Mouse (Mus musculus) cerebellum, postnatal 25 days (tissue): Measurements from ENCODE around the gene Olfm2.
"Not testable (repeated sequence)": the region's sequence is repeated elsewhere in the genome, so short reads cannot be mapped to it uniquely, and the experiment has no call there.

Experiments
- DNase-seq, 2 experiments: peaks; one replicate each; pipeline ENCODE4 v3.0.0; 2021; ENCODE audit warnings: mixed read lengths in 2 of 2

Gene Olfm2

GRCm38 (mm10) chr9:20696107-20696712, 49.9 kb downstream of the Olfm2 start:
- DNase-seq, result no peak

DNA sequence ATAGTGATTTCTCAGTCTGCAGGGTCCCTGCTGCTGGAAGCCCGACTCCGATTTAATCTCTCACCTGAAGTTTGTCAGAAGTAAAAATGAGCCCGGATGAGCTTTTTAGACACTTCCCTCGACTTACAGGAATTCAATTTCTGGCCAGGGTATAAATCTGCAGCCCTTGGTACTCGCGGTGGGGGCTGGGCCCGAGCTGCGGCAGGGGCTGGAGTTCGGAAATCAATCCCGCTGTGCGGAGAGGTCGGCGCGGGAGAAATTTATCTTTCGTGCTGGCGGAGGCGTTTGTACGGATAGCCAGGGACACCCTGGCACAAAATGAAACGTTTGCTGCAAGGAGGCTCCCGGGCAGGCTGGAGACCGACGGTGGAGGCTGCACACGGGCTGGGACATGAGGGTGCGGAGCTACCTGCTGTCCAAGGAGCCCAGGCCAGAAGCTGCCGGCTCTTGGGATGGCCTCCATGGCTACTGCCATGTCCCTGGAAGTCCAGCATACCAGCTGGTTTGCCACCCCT, 51.4 kb downstream of the Olfm2 start:
- DNase-seq, result peak; percentile 22 to 34

- DNase-seq, result no peak
These were observed 53.3 kb downstream of the Olfm2 start for GRCm38 (mm10) chr9:20692863-20693262.

DNA sequence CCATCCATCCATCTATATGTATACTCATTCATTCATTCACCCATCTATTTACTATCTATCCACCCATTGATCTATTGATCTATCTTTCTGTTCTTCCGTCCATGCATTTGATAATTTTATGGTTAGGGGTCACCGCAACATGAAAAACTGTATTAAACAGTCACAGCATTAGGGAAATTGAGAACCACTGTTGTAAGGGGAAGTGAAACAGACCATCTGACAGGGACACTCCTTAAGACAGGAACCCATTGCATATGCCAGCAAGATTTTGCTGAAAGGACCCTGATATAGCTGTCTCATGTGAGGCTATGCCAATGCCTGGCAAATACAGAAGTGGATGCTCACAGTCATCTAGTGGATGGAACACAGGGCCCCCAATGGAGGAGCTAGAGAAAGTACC, 55.7 kb downstream of the Olfm2 start:
- DNase-seq, result not testable (repeated sequence)

- no peak for DNase-seq
These were observed 56.2 kb downstream of the Olfm2 start for GRCm38 (mm10) chr9:20689913-20690312.

DNA sequence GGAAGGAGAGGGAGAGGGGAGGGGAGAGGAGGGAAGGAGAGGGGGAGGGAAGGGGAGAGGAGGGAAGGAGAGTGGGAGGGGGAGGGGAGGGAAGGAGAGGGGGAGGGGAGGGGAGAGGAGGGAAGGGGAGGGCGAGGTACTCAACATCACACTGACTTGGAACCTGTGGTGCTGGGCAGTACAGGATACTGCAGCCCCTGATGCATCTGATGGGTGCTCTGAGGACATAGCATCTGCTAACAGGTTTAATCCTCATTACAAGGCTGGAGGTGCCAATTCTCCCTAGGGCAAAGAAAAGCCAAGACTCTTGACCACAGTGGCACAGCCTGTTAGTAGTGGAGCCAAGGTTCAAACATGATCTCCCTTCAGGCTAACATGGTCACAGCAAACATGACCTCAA, 56.7 kb downstream of the Olfm2 start:
- DNase-seq, result no peak

GRCm38 (mm10) chr9:20685081-20685861, 60.9 kb downstream of the Olfm2 start:
- no peak for DNase-seq

DNA sequence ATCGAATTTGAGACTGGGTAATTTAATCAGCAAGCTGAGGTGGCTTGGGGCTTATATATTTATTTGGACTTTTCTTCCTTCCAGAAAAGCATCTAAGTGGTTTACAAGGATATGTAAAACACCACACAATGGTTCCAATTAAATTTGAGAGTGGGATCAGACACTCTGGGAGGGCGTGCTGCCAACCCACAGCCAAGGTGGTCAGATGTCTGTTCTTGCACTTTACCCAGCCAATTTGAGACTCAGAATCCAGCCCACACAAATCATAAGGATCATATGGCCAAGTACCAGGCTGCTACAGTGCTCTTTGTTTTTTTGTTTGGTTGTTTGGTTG, 63.8 kb downstream of the Olfm2 start:
- no peak for DNase-seq

DNA sequence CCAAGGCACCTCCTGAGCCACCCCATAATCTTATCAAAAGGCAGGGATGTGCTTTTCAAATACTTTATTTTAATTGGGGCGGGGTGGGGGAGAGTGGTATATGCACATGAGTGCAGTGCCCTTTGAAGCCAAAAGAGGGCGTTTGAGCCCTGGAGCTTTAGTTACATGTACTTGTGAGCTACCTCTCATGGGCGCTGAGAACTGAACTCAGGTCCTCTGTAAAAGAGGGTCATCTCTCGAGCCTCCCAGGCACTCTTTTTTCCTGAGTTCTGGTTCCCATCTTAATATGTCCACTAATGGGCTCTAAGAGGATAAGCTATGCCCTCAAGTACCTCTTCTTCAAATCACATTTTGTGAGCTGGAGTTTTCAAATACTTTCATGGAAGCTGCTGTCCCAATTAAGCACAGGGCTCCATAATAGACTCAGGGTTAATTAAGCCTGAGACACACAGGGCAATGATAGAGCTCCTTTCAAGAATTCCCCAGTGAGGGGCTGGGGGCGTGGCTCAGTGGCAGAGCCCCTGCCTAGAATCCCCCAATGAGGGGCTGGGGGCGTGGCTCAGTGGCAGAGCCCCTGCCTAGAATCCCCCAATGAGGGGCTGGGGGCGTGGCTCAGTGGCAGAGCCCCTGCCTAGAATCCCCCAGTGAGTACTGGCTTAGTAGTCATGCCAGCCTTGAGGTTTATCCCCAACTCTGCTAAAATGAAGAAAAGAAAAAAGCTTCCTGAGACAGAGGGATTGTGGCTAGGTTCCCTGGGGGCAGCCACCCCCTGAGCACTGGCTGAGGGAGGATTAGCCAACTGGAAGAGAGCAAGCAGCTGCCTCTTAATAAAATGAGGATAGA, 64.4 kb downstream of the Olfm2 start:
- no peak for DNase-seq

GRCm38 (mm10) chr9:20680378-20680958, 65.7 kb downstream of the Olfm2 start:
- no peak for DNase-seq

DNA sequence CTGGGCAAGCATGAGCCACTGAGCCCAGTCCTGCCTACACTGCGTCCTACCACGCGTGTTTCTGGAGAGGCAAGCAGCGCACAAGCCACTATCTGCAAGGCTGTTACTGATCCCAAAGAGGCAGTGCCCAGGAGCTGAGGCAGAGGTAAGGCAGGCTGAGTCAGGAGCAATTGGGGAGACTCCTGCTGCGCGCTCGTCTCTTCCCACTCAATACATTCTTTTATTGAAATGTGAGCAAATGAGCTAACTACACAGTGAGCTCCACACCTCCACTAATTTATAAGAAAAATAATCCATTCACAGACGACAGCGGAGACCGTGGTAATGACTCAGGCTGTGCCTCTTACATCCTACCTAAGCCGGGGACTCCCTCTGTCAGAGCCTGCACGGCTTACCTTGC, 68.3 kb downstream of the Olfm2 start:
- DNase-seq, result no peak

GRCm38 (mm10) chr9:20672047-20672446, 74.1 kb downstream of the Olfm2 start:
- DNase-seq, result no peak

GRCm38 (mm10) chr9:20668065-20668464, 78.1 kb downstream of the Olfm2 start:
- no peak for DNase-seq

- no peak for DNase-seq
These were observed 79.6 kb downstream of the Olfm2 start for GRCm38 (mm10) chr9:20666510-20667034.

DNA sequence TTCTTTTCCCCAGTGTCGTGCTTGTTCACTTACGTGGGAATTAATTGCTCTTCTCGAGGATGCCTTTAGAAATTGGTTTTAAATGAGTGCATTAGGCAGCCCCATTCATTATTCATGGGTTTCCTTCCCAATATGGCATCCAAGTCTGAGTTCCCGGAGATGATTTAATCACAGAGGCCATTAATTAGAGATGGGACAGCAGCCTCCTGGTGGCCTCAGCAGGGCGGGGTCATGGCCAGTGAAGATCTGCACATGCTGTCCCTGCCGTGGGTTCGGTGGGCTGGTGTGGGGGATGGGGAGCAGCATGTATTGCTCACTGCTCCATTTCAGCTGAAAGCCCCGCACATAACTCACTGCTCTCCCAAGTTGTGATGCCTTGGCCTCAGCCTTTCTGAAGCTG, 80.2 kb downstream of the Olfm2 start:
- no peak for DNase-seq

GRCm38 (mm10) chr9:20664982-20665637, 81.0 kb downstream of the Olfm2 start:
- DNase-seq, result no peak

- peak in 1 of 2 experiments; percentile 32 for DNase-seq
These were observed 81.8 kb downstream of the Olfm2 start for GRCm38 (mm10) chr9:20664366-20664765.

- DNase-seq, result no peak
These were observed 82.2 kb downstream of the Olfm2 start for GRCm38 (mm10) chr9:20663956-20664355.

DNA sequence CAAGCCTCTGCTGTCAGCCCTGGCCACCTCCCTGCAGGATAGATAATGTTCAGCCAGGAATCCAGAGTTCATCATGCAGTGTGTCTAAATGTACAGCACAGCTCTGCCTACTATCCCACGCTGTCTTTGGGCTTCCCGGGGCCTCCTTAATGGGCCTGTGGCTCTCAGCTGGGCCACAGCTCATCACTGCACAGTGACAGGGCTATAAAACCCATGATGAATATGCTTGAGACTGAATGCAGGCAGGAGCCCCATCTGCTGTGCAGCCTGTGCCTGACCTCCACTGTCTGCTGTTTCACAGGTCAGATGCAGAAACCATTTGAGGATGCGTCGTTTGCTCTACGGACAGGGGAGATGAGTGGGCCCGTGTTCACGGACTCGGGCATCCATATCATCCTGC, 83.3 kb downstream of the Olfm2 start:
- DNase-seq, result no peak

DNA sequence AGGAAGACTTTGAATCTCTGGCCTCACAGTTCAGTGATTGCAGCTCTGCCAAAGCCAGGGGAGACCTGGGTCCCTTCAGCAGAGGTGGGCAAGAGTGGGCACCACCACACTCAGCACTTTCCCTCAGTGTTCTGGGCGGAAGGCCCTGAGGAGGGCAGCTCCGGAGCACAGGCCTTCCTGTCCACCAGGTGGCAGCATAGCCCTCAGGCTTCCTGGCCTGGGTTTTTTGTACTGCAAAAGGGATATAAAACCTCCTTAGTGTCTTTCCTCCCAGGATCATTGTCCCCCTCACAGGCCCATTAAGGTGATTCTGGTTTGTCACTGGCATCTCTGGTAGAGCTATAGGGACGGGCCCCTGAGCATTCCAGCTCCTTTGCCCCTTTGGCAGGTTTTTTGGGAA, 83.8 kb downstream of the Olfm2 start:
- DNase-seq, result peak; percentile 72 to 83

DNA sequence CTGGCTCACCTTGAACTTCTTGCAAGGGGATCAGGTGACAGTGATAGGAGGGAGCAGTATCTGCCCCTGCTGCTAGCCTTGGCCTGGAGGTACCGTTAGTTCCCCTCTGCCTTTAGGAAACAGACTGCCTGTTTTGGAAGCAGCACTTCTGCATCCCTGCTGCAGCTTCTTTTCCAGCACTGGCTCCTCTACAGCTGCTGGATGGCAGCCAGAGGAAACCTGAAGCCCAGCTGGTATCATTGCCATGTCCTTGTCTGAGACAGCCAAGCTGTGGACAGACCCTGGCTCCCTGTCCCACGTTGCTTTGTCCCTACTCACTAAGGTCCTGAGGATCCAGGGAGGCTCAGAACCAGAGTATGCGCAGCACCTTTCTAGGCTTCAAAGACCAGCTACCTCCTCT, 88.6 kb downstream of the Olfm2 start:
- DNase-seq, result peak in 1 of 2 experiments; percentile 53

DNA sequence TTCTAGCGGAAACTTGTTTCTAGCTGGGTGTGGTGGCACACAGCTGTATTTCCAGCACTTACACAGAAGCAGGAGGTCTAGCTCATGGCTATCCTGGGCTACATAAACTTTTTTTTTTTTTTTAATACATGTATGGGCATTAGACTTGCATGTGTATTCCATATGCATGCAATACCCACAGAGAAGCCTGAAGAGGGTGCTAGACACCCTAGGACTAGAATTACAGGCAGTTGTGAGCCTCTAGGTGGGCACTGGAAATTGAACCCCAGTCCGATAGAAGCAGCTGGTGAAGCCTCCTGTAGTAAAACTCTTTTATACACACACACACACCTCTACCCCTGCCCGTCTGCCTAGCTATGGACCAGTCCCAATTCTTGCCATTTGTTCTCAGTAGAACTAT, 92.3 kb downstream of the Olfm2 start:
- DNase-seq, result no peak
